Mouse (Mus musculus) embryo, embryonic 11 days (tissue): ENCODE results near the gene Arl8a.
"Not testable (repeated sequence)": the region's sequence is repeated elsewhere in the genome, so short reads cannot be mapped to it uniquely, and the experiment has no call there.

ENCODE experiments used
- DNase-seq: peaks from one replicate; pipeline ENCODE4 v3.0.0-alpha.2; 2015

The Arl8a gene

DNA sequence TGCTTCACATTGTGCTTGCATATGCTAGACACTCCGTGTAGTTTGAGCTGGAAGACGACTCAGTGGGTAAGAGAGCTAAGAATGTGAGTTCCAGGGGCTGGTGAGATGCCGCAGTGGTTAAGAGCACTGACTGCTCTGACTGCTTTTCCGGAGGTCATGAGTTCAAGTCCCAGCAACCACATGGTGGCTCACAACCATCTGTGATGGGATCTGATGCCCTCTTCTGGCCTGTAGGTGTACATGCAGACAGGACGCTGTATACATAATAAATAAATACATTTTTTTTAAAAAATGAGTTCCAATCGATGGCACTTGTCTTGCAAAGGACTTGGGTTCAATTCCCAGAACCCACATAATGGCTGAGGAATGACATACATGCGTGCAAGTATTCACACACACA is 24.6 kb downstream of the Arl8a start:
- DNase-seq = no peak

DNA sequence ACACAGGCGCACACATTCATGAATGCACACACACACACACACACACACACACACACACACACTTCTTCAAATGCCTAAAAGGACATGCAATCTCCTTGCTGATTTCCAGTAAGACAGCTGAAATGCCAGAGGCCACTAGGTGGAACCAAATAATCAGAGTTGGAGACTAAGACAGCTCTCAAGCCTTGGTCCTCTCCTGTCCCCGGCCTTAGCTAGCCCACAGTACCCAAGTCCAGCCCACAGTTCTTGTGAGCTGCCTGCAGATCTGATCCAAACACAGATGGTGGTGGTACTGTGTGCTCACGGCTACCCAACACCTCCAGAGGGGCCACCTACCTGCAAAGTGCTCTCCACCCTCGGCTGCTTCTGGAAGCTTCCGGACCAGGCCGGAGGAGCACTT is 25.4 kb downstream of the Arl8a start:
- DNase-seq = peak; percentile 86

- DNase-seq = no peak
Measured at GRCm38 (mm10) chr1:135173311-135173710, 26.7 kb downstream of the Arl8a start.

- no peak for DNase-seq
Measured at GRCm38 (mm10) chr1:135175176-135175575, 28.6 kb downstream of the Arl8a start.

- no peak for DNase-seq
Measured at GRCm38 (mm10) chr1:135177724-135178123, 31.1 kb downstream of the Arl8a start.

DNA sequence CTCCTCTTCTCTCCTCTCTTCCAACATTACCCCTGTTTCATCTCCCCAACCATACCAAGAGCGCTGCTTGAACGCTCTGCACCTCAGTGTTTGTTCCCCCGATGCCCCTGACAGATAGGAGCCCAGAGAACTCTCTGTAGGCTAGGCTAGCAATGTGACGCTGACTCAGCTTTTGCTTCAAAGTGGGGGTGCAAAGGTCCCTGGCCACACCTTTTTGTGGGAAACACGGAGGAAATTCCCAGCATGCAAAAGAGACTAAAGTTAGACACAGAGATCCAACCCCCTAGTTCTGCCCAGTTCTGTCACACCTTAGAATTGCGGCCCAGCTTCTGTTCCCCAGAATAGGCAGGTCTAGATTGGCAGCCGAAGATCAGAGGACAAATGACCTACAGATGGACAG is 32.2 kb downstream of the Arl8a start:
- no peak for DNase-seq

DNA sequence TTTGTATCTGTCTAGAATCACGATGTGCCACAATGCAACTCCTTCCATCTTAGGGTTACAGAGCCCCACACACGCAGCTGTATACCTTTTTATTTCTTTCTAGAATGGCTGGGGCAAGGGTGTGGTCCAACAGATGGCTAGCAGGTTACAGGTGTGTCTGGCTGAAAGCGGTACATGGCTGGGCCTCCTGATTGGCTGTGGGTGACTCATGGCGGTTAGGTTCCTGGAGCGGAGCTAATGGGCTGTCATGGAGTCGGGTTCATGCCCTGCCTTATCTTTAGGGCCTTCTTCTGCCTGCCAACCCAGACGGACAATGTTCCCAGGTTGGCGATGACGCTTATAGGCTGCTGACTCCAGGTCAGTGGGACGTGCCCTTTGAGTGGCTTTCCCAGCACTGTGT is 34.2 kb downstream of the Arl8a start:
- DNase-seq = no peak

GRCm38 (mm10) chr1:135181275-135181674 is 34.7 kb downstream of the Arl8a start:
- no peak for DNase-seq

DNA sequence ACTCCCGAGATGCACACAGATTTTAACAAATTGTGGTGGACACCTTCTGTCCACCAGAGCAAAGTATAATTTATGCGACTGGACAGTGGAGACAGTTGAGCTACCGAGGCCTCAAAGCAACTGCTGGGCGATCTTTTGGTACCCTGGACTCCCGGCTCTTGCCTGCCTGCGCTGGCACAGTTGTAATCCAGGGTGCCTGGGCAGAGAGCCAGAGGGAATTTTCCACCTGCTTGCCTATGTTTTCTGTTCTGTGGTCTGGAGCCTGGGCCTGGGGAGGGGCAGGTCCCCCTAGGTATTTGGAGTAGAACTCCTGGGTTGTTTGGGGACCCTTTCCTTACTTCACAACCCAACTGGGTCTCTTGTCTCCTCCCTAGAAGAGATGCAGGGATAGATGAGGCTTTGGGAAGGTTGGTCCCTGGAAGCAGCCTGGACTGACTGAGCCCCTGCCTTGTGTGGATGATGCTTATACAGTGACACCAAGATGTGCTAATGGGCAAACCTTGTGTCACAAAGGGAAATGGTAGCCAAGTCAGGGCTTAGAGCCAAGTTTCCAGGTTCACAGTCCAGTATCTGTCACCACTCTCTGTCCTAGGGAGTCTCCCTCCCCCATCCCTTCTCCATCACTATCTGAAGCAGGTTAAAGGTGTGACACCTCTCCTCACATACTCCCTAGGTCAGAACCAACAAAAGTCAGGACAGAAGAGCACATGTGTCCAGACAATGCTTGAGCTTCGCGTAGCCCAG is 35.4 kb downstream of the Arl8a start:
- no peak for DNase-seq

DNA sequence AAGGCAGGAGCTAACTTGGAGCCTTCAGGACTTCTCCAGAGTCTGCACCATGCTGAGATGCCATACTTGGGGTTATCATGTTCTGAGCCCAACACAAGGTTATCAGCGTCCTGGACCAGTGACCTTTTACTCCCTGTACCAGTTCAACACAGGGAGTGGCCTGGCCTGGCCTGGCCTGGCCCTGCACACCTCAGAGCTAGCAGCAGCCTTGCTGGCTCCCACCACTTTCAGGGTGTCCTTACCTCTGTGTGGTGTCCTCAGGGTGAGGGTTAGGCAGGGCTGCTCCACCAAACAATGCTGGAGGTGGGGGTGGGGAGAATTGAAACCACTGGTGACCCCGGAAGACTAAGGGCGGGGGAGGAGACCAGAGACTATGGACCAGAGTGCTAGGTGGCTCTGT is 36.4 kb downstream of the Arl8a start:
- no peak for DNase-seq

GRCm38 (mm10) chr1:135183448-135183847 is 36.8 kb downstream of the Arl8a start:
- no peak for DNase-seq

DNA sequence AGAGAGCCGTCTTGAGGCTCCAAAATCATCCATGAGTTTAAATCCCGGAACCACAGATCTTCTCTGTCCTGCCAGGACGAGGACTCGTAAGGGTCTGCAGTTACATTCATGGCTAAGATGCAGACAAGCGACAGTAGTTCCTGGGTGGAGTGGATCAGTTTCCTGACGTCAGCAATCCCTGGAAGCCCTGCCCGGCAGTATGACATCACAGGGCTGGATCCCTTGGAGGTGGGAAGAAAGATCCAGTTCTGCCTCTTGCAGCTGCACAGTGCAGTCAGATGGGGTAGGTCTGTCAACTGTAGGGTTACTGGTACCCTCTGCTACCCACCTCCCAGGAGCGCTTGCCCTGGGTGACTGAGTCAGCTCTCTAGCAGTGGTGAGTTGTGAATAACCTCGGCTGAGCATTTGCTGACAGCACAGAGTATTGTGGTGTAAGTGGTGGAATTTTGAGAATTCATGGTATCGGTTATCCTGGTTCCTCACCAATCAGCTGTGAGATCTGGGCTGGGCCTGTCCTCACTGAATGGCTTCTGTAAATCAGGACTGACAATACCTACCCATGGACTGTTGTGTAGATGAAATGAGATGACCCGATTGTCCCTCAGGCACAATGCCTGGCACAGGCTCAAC is 37.4 kb downstream of the Arl8a start:
- DNase-seq = no peak

DNA sequence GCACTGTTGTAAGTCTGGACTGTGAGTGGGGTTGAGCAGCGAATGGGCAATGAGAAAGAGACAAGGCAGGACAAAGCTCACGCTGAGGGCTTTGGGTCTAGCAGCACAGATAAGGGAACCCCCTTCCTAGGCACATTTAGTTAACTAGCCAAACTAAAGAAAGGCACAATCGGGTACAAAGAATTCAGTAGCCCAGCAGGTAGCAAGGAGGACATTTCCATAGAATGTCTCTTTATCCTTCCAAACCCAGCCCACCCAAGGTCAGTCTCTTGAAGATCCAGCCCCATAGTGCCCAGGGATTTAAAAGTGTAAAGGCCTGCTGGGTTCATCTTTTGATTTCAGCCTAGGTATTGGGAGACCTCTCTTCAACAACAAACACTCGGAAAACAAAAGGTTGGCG is 39.3 kb downstream of the Arl8a start:
- DNase-seq = no peak

DNA sequence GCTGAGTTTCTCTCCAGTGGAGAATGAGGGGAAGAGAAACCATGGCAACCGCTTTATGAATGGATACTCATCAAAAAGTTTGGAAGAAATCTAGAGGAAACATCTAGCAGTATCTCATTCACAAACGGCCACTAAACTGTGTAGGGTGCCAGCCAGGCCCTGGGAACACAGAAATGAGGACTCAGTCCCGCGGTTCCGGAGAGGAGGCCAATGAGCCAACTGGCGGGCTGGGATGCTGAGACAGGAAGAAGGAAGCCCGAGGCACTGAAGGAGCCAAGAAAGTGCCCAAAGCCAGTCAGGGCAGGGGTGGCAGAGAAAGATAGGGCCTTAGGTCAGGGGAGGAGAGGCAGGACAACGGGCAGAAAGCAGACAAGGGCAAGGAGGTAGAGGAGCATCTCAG is 39.8 kb downstream of the Arl8a start:
- DNase-seq = no peak

DNA sequence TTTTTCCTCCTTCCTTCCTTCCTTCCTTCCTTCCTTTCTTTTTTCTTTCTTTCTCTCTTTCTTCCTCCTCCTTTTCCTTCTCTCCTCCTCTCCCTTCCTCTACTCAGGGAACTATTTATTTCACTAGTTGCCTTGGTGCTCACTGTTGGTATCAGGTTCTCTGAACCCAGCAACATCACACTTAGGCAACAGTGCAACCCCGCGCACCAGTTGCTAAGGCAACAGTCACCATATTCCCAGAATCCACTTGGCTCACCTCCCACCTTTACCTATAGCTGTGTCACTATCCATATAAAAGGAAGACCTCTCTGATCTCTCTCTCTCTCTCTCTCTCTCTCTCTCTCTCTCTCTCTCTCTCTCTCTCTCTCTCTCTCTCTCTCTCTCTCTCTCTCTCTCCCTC is 40.4 kb downstream of the Arl8a start:
- DNase-seq = not testable (repeated sequence)

DNA sequence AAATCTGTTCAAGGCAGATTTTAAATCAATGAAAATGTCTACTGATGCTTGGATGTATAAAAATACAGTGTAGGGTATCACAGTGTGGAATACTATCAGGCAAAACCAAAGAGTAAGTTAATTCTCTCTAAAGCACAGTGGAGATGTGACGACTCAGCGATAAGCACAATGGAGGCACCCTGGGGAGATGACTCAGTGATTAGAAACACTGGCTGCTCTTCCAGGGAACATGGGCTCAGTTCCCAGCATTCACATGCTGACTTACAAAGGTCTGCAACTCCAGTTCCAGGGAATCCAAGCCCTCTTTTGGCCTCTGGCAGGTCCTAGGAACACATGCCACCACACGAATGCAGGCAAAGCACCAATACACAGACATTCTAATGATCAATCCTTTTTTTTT is 41.6 kb downstream of the Arl8a start:
- DNase-seq = no peak

- DNase-seq = no peak
Measured at GRCm38 (mm10) chr1:135189186-135189585, 42.6 kb downstream of the Arl8a start.

GRCm38 (mm10) chr1:135194335-135194734 is 47.7 kb downstream of the Arl8a start:
- DNase-seq = not testable (repeated sequence)

DNA sequence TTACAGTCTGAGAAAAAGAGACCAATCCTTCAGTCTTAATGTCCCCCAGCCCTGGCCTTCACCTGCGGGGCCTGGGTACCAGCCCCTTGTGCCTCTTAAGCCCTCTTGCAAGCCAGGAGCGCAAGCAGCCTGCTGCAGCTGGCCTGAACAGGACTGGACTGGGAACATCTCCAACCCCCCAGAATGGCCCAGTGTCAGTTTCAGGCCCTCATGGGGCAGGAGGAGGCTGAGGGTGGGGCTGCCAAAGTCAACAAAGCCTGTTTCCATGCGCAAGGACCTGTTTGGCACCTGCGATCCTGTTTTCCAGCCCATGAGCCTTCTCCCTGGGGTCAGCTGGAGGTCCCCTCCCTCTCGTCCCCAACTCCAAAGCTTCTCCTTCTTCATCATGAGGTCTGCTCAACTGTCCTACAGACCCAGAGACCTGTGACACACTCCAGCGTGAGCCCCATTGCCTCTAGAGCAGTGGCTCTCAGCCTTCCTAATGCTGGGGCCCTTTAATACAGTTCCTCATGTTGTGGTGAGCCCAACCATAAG is 49.4 kb downstream of the Arl8a start:
- no peak for DNase-seq

- no peak for DNase-seq
Measured at GRCm38 (mm10) chr1:135198412-135198811, 51.8 kb downstream of the Arl8a start.

DNA sequence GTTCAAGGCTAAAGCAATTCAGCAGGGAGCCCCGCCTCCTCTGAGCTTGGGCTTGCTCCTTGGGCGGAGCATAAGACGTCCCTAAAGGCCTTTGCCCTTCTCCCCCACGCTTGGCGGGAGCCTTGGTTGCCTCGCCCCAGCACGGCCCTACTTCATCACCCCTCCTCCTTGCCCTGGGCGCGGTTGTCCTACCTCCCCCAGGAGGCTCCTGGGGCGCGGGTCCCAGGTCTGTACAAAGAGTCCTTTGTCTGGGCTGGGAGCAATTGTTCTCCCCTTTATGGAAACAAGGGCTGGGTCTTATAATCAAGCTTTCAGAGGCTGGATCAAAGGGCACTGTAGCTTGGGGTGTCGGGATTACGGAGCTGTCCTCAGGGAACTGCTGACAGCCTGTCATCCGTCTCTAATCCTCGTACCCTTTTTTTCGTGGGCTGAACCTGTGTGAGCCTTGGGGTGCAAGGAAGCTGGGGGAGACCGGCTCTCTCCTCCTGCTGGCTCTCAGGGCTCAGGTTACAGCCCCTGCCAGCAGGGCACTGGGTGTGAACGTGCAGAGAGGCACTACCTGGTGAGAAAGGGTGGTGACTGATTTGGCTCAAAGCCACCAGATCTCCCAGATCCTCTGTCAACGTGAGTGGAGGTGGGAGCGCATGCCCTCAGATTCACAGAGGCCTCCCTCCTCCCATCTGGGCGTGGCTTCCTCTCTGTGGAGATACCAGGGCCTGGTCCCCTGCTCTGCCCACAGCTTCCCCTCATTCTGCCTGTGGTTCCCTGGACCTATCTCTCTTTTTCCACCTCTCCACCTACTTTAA is 52.6 kb downstream of the Arl8a start:
- DNase-seq = peak; percentile 78

DNA sequence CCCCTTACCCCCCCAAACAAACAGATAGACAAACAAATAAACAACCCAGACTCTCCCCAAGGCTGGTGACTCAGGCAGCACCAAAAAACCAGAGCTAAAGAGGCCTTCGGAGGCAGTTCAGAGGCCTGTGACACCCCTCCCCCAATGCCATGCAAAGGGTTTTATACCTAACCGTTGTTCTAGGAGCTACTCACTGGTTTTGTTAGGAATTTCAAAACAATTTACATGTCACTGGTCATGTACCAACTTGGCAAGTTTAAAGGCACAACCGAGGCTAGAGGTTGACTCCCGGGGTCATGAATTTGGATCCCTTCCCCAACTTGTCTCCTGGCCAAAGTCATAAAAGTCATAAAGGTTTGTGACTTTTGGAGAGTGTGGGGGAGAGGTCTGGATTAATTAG is 53.8 kb downstream of the Arl8a start:
- DNase-seq = no peak
